Mouse (Mus musculus) bone marrow macrophage, adult 2 months (primary cell): ENCODE data around the gene Rasd2.

Source experiments
- CTCF ChIP-seq: IDR thresholded peaks from 2 replicates; pipeline ENCODE4 v1.5.1; 2012; ENCODE audit warnings: low read depth, mild to moderate bottlenecking, low read length, moderate library complexity
- POLR2A ChIP-seq: IDR thresholded peaks from 2 replicates; pipeline ENCODE4 v1.6.1; 2012; ENCODE audit warnings: mild to moderate bottlenecking, low read depth, low read length, borderline replicate concordance

- no peak for TF ChIP-seq POLR2A
- no peak for TF ChIP-seq CTCF
These were observed 40.3 kb downstream of the Rasd2 start for GRCm38 (mm10) chr8:75254027-75254426.
